16 mouse cellular contexts compared by ENCODE assay signal in the genomic region with DNA sequence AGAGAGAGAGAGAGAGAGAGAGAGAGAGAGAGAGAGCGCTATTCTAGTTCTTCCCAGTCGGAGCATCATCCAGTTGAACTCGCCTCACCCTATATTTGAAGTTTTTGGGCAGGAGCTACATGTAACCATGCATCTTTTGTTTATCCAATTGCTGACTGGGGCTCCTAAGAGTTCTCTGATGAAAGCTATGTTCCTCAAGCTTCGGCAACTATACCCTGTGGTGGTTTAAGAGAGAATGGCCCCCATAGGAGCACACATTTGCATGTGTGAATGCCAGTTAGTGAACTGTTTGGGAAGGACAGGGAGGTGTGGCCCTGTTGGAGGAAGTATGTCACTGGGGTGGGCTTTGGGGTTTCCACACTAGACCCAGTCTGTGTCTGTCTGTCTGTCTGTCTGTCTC.
"Had no signal": no experiment of that assay in that cellular context is flagged by ENCODE, and none has a peak within 500 bp of the region (broad histone marks: within the 10 kb centered on the region; RNA-seq: fewer than 3 reads in every experiment).

No protein-coding gene starts in this region.

- H3K27ac ChIP-seq: neural tube, embryonic 13.5 days; neural tube, embryonic 15.5 days; stomach, embryonic 15.5 days; stomach, postnatal 0 days had no signal

- H3K4me3 ChIP-seq: neural tube, embryonic 13.5 days; neural tube, embryonic 15.5 days; stomach, embryonic 15.5 days had no signal

- H3K4me2 ChIP-seq: neural tube, embryonic 13.5 days; neural tube, embryonic 15.5 days; stomach, embryonic 15.5 days had no signal

- H3K27me3 ChIP-seq: neural tube, embryonic 13.5 days; neural tube, embryonic 15.5 days; stomach, embryonic 15.5 days had no signal

- DNase-seq: retina, postnatal 1 day; right cerebral cortex, adult 18-20 months; right cerebral cortex, postnatal 14 days; right cerebral cortex, postnatal 25 days; right cerebral cortex, postnatal 4 days; spleen, adult 18-20 months; thymus, adult 18-20 months; thymus, adult 2 months; thymus, postnatal 14 days; thymus, postnatal 25 days; thymus, postnatal 36 days; thymus, postnatal 4 days had no signal

- H3K4me1 ChIP-seq: neural tube, embryonic 13.5 days; neural tube, embryonic 15.5 days; stomach, embryonic 15.5 days had no signal

- H3K9me3 ChIP-seq: neural tube, embryonic 13.5 days; neural tube, embryonic 15.5 days; stomach, embryonic 15.5 days had no signal

- H3K36me3 ChIP-seq: neural tube, embryonic 13.5 days; neural tube, embryonic 15.5 days; stomach, embryonic 15.5 days had no signal

- H3K9ac ChIP-seq: neural tube, embryonic 13.5 days; neural tube, embryonic 15.5 days; stomach, embryonic 15.5 days had no signal
